Mouse (Mus musculus) midbrain, embryonic 16.5 days (tissue): ENCODE results near the gene Hist1h2ae. TPM values are rescaled to one million over a fixed set of nuclear protein-coding genes. Genes with fewer than 3 reads are reported as not detected.
"Not testable (repeated sequence)": the region's sequence is repeated elsewhere in the genome, so short reads cannot be mapped to it uniquely, and the experiment has no call there.

ENCODE experiments used
- ATAC-seq: fragments of 200-750 bp; cut with Nextera tagmentation; 2 replicates; pipeline ENCODE4 v1.8.0; 2017; ENCODE audit warnings: moderate TSS enrichment
- H3K27ac ChIP-seq: fragments of 300-500 bp; sonication (generic); 2 replicates; pipeline ENCODE4 v1.5.1; 2014; ENCODE audit warnings: mild to moderate bottlenecking, low read length, mixed read lengths
- H3K27me3 ChIP-seq: fragments of 300-500 bp; sonication (generic); 2 replicates; pipeline ENCODE4 v1.6.1; 2014; ENCODE audit warnings: low read depth, low read length, mixed read lengths; ENCODE audit not compliant: control insufficient read depth, insufficient read depth
- H3K36me3 ChIP-seq: fragments of 300-500 bp; sonication (generic); 2 replicates; pipeline ENCODE4 v1.6.1; 2014; ENCODE audit warnings: mild to moderate bottlenecking, low read length, moderate library complexity, mixed read lengths; ENCODE audit not compliant: control insufficient read depth, insufficient read depth
- H3K4me1 ChIP-seq: fragments of 300-500 bp; sonication (generic); 2 replicates; pipeline ENCODE4 v1.6.1; 2014; ENCODE audit warnings: mild to moderate bottlenecking, low read length, mixed read lengths; ENCODE audit not compliant: control insufficient read depth, insufficient read depth
- H3K4me2 ChIP-seq: fragments of 300-500 bp; sonication (generic); 2 replicates; pipeline ENCODE4 v1.6.1; 2014; ENCODE audit warnings: mild to moderate bottlenecking, low read length, mixed read lengths
- H3K4me3 ChIP-seq: fragments of 300-500 bp; sonication (generic); 2 replicates; pipeline ENCODE4 v1.5.1; 2014; ENCODE audit warnings: low read depth, mild to moderate bottlenecking, low read length, moderate library complexity, mixed read lengths
- H3K9ac ChIP-seq: fragments of 300-500 bp; sonication (generic); 2 replicates; pipeline ENCODE4 v1.6.1; 2014; ENCODE audit warnings: low read depth, low read length, mixed read lengths
- H3K9me3 ChIP-seq: fragments of 300-500 bp; sonication (generic); replicated peaks from 2 replicates; pipeline ENCODE4 v1.6.1; 2014; ENCODE audit warnings: mild to moderate bottlenecking, low read length, mixed read lengths; ENCODE audit not compliant: control insufficient read depth, poor library complexity, severe bottlenecking
- WGBS: fragments of 180-500 bp; shearing (Covaris S2); extraction: QIAGEN DNeasy Blood & Tissue Kit; methylation state at CpG from one replicate; pipeline ENCODE4 v1.1.7; 2014; 5-methylcytosine and 5-hydroxymethylcytosine counted together
- polyA plus RNA-seq: library from polyadenylated mRNA; unstranded; fragments of >200 nt; fragmentation: Nextera tagmentation; extraction: Ambion mirVana; gene quantifications from 2 replicates; pipeline ENCODE4 v1.2.1, GENCODE M21; 2015

Gene Hist1h2ae
- polyA plus RNA-seq, 1 experiment from 2014 or later: 7.7 TPM

- 68% methylated on average over 3 of the region's 3 CpGs for WGBS
Observed at GRCm38 (mm10) chr13:23556906-23557305, 14.1 kb downstream of the Hist1h2ae start.

GRCm38 (mm10) chr13:23555839-23556416 lies 15.1 kb downstream of the Hist1h2ae start:
- Histone ChIP-seq H3K9ac (peak overlapping the region; percentile 63), H3K4me1 (peaks cover 18% of the 10 kb centered on the region), H3K36me3 (no peaks in the 10 kb centered on the region), H3K27me3 (no peaks in the 10 kb centered on the region), H3K9me3 (no peaks in the 10 kb centered on the region), H3K4me2 (peak overlapping the region; percentile 96), H3K4me3 (peak overlapping the region; percentile 46), H3K27ac (peak overlapping the region; percentile 83)
- ATAC-seq: peak; percentile 80
- WGBS: under 1% methylated on average over 18 of the region's 18 CpGs

More at GRCm38 (mm10) chr13:23556906-23557305, 14.1 kb downstream of the Hist1h2ae start:
- H3K27me3 ChIP-seq: no peaks in the 10 kb centered on the region
- no peak overlapping the region for H3K4me2 ChIP-seq
- no peak overlapping the region for H3K27ac ChIP-seq
- 0 out of 2 replicates have a peak overlapping the region, but pooled peaks have one; percentile 10 for H3K9ac ChIP-seq
- peaks cover 18% of the 10 kb centered on the region for H3K4me1 ChIP-seq
- H3K4me3 ChIP-seq: no peak overlapping the region
- ATAC-seq: no peak
- no peaks in the 10 kb centered on the region for H3K36me3 ChIP-seq
- H3K9me3 ChIP-seq: no peaks in the 10 kb centered on the region

DNA sequence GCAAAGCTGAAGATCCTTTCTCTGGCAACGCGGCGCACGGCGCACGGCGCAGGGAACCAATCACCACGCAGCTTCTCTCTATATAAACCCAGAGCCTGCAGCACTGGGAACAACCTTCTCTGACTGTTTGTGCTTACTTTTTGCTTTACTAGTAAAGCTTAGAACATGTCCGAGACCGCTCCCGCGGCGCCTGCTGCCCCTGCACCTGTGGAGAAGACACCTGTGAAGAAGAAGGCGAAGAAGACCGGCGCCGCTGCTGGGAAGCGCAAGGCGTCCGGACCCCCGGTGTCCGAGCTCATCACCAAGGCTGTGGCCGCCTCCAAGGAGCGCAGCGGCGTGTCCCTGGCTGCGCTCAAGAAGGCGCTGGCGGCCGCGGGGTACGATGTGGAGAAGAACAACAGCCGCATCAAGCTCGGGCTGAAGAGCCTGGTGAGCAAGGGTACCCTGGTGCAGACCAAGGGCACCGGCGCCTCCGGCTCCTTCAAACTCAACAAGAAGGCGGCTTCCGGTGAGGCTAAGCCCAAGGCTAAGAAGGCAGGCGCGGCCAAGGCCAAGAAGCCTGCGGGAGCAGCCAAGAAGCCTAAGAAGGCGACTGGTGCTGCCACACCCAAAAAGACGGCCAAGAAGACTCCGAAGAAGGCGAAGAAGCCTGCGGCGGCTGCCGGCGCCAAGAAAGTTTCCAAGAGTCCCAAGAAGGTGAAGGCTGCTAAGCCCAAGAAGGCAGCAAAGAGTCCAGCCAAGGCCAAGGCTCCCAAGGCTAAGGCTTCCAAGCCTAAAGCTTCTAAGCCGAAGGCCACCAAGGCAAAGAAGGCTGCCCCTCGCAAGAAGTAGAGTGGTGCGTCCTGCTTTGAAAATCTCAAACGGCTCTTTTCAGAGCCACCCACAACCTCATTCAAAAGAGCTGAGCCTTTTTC lies 15.8 kb downstream of the Hist1h2ae start:
- peak overlapping the region; percentile 78 for H3K27ac ChIP-seq
- H3K4me2 ChIP-seq: peak overlapping the region; percentile 96
- H3K36me3 ChIP-seq: no peaks in the 10 kb centered on the region
- peak overlapping the region; percentile 46 for H3K4me3 ChIP-seq
- peak; percentile 66 for ATAC-seq
- H3K9ac ChIP-seq: peak overlapping the region; percentile 63
- no peaks in the 10 kb centered on the region for H3K27me3 ChIP-seq
- under 1% methylated on average over 50 of the region's 54 CpGs for WGBS
- peaks cover 23% of the 10 kb centered on the region for H3K4me1 ChIP-seq
- no peaks in the 10 kb centered on the region for H3K9me3 ChIP-seq

DNA sequence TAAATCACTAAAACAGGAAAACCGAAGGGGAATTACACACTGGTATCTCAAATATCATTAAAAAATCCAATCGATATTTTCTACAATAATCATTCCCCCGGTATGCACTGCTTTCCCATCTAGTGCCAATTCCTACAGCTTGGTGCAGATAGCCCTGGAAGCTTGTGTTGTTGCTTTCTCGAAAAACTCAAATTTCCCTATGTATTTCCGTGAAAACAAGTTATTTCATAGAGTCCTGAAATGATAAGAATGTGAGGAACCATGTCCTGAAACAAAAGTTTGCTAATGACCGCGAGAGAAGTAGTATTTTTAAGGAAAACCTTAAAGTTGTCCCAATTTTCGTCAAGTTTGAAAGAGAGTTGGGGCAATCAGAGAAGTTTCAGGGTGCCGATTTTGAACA lies 16.6 kb downstream of the Hist1h2ae start:
- Histone ChIP-seq H3K9me3 (no peaks in the 10 kb centered on the region), H3K4me3 (peak overlapping the region; percentile 46)

DNA sequence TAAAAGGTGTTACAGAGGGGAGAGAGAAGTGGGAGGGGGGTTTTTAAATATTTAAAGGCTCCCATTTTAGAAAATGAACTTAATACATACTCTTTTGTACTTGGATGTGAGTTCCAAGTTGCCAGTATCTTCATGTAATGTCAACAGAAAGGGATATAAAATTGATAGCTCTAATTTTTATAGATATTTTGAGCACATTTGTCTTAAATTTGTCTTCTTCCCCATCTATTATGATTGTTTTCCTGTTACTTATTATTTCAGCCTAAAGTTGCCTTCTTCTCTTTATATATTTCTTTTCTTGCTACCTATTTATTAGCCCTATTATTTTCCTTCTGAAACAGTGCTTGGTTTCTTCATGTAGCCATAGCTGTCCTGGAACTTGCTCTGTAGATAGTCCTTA lies 18.1 kb downstream of the Hist1h2ae start, which contains the start of gene Hist1h1d:
TSS of gene Hist1h1d (plus strand) at position 301 of the 400 bp plus-strand sequence.
- no peak within 1 kb of the TSS; the same call in 1 of the 2 replicates for H3K4me2 ChIP-seq
- no peaks in the 10 kb centered on the region for H3K27me3 ChIP-seq
- H3K27ac ChIP-seq: no peak within 1 kb of the TSS; the same call in 1 of the 2 replicates
- H3K9me3 ChIP-seq: no peaks in the 10 kb centered on the region
- H3K4me3 ChIP-seq: no peak within 1 kb of the TSS
- no peaks in the 10 kb centered on the region for H3K36me3 ChIP-seq
- no peak within 1 kb of the TSS for H3K9ac ChIP-seq
- no peak for ATAC-seq
- H3K4me1 ChIP-seq: peaks cover 23% of the 10 kb centered on the region

More for the DNA sequence above, 16.6 kb downstream of the Hist1h2ae start:
- Histone ChIP-seq H3K36me3 (no peaks in the 10 kb centered on the region), H3K27me3 (no peaks in the 10 kb centered on the region), H3K9ac (peak overlapping the region; percentile 63), H3K4me1 (peaks cover 23% of the 10 kb centered on the region), H3K27ac (peak overlapping the region; percentile 78), H3K4me2 (peak overlapping the region; percentile 96)
- no peak for ATAC-seq
- 20% methylated on average over 9 of the region's 9 CpGs for WGBS

DNA sequence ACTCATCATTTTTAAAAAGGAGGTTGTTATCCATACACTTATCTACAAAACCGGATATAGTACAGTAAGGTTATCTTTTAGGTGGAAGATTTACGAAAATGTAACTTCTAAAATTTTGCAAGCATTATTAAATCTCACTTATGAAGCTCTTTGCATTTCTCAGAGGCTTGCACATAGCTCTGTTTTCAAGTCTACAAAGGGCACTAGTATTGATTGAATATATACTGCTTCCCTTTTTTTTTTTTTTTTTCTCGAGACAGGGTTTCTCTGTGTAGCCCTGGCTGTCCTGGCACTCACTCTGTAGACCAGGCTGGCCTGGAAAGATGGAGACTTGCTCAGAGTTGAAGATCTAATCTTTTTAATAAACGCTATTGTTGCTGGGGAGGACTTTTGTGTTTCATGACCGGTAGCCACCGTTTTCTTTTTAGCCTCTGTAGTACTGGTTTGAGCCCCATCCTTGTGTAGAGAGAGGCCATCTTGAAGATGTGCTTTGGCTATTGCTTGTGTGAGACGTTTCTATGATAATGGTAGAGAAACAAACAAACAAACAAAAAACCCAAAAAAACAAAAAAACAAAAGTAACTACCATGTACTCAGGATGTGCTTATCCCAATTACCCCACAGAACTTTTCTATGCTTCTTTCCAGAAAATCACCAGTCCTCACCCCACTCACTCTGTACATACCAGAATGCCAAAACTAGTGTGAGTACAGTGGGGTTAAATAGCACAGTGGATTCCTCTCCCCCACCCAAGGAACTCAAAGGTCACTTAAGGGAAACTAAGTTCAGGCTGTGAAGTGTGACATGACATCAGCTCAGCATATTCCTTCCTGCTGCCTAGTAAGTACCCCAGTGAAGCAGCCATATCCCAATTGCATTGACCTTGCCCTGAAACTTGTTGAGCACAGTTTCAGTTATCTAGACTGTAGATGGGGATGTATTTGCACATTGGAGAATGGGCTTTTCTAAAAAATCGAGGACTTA lies 18.8 kb downstream of the Hist1h2ae start:
- no peak for ATAC-seq
- peak overlapping the region; percentile 45 for H3K4me3 ChIP-seq
- 48% methylated on average over 8 of the region's 8 CpGs for WGBS
- no peaks in the 10 kb centered on the region for H3K36me3 ChIP-seq
- H3K27ac ChIP-seq: peak overlapping the region; percentile 86
- H3K9me3 ChIP-seq: no peaks in the 10 kb centered on the region
- H3K4me1 ChIP-seq: peaks cover 23% of the 10 kb centered on the region
- no peak overlapping the region for H3K9ac ChIP-seq
- no peaks in the 10 kb centered on the region for H3K27me3 ChIP-seq
- H3K4me2 ChIP-seq: peak overlapping the region; percentile 67

GRCm38 (mm10) chr13:23551146-23551834 lies 19.7 kb downstream of the Hist1h2ae start, which contains the start of gene Hist1h4f:
Hist1h4f (minus strand) TSS chr13:23551648.
- H3K27me3 ChIP-seq, H3K9me3 ChIP-seq, H3K36me3 ChIP-seq: not testable (repeated sequence)
- H3K9ac ChIP-seq: peak within 1 kb of the TSS; percentile 55
- H3K4me1 ChIP-seq: peaks cover 21% of the 10 kb centered on the region
- ATAC-seq: peak; percentile 93
- peak within 1 kb of the TSS; percentile 67 for H3K4me2 ChIP-seq
- under 1% methylated on average over 42 of the region's 47 CpGs for WGBS
- peak within 1 kb of the TSS; percentile 45 for H3K4me3 ChIP-seq
- H3K27ac ChIP-seq: peak within 1 kb of the TSS; percentile 86

DNA sequence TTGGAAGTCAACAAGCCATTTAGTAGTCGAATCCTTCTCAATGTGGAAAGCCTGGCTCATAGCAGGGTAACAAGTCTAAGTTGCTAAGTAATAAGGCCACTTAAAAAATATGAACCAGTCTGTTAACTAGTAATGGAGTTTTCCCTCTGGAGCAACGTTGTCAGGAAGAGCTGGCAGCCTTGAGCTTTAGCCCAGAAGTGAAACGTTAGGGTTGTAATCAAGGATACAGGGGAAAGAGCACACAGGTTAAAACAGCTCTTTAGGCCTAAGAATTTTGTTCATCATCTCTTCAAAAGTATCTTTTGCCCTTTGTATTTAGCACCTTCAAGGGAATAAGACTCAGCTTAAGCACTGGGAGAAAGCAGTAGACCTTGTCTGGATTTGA lies 20.3 kb downstream of the Hist1h2ae start:
- peak overlapping the region; percentile 45 for H3K4me3 ChIP-seq
- H3K9me3 ChIP-seq: no peaks in the 10 kb centered on the region
- no peak for ATAC-seq
- peaks cover 20% of the 10 kb centered on the region for H3K4me1 ChIP-seq
- WGBS: 6% methylated on average over 3 of the region's 3 CpGs
- no peaks in the 10 kb centered on the region for H3K36me3 ChIP-seq
- peak overlapping the region; percentile 67 for H3K4me2 ChIP-seq
- H3K27me3 ChIP-seq: no peaks in the 10 kb centered on the region
- peak overlapping the region; percentile 86 for H3K27ac ChIP-seq
- H3K9ac ChIP-seq: peak overlapping the region; percentile 55; the same call in 1 of the 2 replicates
